Mouse (Mus musculus) urinary bladder, postnatal 14 days (tissue): ENCODE measurements at regions not wholly inside any gene's neighbourhood (a gene's known extent, or its start where the extent isn't known, plus 50 kb on each side); places are given as distances from the start of the nearest gene placed in this dataset.

Experiments
- DNase-seq: peaks from one replicate; pipeline ENCODE4 v3.0.0; 2021; ENCODE audit warnings: low spot score

GRCm38 (mm10) chr3:132017485-132018261, 67.4 kb upstream of the Dkk2 start:
- DNase-seq, result no peak

- DNase-seq, result no peak
These were observed 66.6 kb upstream of the Dkk2 start for GRCm38 (mm10) chr3:132018505-132018904.

GRCm38 (mm10) chr3:132022032-132022431, 63.1 kb upstream of the Dkk2 start:
- no peak for DNase-seq

GRCm38 (mm10) chr3:132023342-132023741, 61.8 kb upstream of the Dkk2 start:
- DNase-seq, result no peak

GRCm38 (mm10) chr3:132029112-132029511, 56.0 kb upstream of the Dkk2 start:
- DNase-seq, result no peak

GRCm38 (mm10) chr3:132033078-132033713, 51.9 kb upstream of the Dkk2 start:
- no peak for DNase-seq

GRCm38 (mm10) chr3:132035176-132035575, 49.9 kb upstream of the Dkk2 start:
- DNase-seq, result no peak
